Mouse (Mus musculus) brain, embryonic 14.5 days (tissue): ENCODE results near the gene Afmid. TPM values are rescaled to one million over a fixed set of nuclear protein-coding genes. Genes with fewer than 3 reads are reported as not detected.
A peak's percentile ranks its signal among the peaks of the same experiment; 100 is the strongest.
"Not testable (repeated sequence)": the region's sequence is repeated elsewhere in the genome, so short reads cannot be mapped to it uniquely, and the experiment has no call there.

Source experiments
- DNase-seq: peaks from one replicate; pipeline ENCODE4 v3.0.0-alpha.2; 2011; ENCODE audit warnings: low read depth
- CTCF ChIP-seq: fragments of 200-500 bp; IDR thresholded peaks from 2 replicates; pipeline ENCODE4 v1.5.1; 2012; ENCODE audit warnings: inconsistent platforms, mild to moderate bottlenecking, moderate library complexity, borderline replicate concordance; ENCODE audit not compliant: insufficient read depth, insufficient read length; ENCODE audit errors: extremely low read depth
- POLR2A ChIP-seq: fragments of 200-500 bp; IDR thresholded peaks from 2 replicates; pipeline ENCODE4 v1.6.1; 2012; ENCODE audit warnings: mild to moderate bottlenecking, inconsistent platforms, borderline replicate concordance; ENCODE audit not compliant: poor library complexity, insufficient read depth, insufficient read length, severe bottlenecking; ENCODE audit errors: extremely low read depth
- polyA plus RNA-seq: library from polyadenylated mRNA; depleted of rRNA; stranded (reverse); fragments of >200 nt; gene quantifications from 2 replicates; pipeline ENCODE4 v1.2.3, GENCODE M21; 2012

Gene Afmid
- polyA plus RNA-seq, 1 experiment: 4.5 TPM

DNA sequence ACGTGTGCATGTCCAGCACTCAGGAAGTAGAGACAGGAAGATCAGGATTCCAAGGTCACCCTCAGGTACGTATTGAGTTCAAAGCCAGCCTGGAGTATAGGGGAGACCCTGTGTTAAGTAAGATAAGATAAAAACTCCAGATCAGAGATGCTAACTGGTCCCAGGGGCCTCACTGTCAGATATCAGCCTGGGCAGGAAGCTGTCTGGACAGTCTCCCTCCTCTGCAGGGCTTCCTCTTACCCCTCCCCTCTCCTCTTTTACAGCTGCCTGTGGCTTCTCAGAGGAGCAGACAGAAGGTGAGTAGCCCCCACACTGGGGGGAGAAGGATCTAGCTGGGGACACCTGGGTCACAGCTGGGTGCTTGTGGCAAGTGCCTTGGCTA is 27.6 kb upstream of the Afmid start:
- TF ChIP-seq CTCF (no peak), POLR2A (no peak)
- DNase-seq: no peak

DNA sequence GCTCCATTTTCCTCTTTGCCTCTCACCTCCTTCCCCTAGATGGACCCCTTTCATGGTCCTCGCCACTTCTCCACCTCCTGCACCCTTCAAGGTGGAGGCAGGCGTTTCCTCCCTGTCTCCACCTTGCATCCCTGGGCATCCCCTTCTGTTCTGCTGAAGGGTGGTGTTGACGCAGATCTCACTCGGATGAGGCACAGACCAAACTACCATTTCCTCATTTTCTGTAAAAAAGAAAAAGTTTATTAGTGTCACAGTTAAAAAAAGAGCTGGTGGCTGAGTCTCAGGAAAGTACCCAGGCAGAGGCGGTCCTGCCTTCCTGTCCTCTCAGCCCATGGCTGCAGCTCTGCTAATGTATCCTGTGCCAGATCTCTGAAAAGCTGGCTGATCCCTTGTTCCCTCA is 26.6 kb upstream of the Afmid start:
- no peak for TF ChIP-seq POLR2A
- no peak for TF ChIP-seq CTCF
- peak; percentile 32 for DNase-seq

DNA sequence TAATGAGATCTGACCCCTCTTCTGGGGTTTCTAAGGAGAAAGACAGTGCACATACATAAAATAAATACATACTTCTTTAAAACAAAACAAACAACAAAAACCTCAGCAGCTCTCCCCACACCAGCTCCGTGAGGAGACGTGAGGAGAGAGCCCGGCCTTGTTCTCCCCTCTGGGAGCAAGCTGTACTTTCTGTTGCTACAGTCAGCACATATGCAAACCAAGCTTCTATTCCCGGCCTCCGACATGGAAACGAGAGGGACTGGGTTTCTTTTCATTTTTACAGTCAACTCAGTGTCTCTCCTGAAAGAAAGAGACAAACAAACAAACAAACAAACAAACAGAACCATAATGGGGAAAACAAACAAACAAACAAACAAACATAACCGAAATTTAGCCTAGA is 25.7 kb upstream of the Afmid start:
- no peak for DNase-seq
- TF ChIP-seq POLR2A: no peak
- no peak for TF ChIP-seq CTCF

DNA sequence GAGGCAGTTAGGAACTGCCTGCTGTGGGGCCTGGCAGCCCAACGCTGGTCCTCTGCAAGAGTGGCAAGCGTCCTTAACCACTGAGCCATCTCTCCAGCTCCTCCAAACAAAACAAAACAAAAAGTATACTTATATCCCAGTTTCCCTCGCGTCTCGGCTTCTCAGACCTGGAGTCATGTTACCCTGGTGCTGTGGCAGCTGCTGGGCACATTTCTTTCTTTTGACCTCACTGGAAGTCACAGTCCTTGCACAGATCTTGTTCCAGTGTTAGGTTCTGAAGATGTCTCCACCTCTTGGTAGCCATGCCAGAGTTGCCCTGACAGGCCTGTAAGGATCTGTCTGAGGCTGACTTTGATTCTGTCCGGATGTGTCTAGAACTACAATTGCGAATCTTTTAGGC is 24.1 kb upstream of the Afmid start:
- TF ChIP-seq POLR2A (no peak), CTCF (no peak)
- DNase-seq: no peak

DNA sequence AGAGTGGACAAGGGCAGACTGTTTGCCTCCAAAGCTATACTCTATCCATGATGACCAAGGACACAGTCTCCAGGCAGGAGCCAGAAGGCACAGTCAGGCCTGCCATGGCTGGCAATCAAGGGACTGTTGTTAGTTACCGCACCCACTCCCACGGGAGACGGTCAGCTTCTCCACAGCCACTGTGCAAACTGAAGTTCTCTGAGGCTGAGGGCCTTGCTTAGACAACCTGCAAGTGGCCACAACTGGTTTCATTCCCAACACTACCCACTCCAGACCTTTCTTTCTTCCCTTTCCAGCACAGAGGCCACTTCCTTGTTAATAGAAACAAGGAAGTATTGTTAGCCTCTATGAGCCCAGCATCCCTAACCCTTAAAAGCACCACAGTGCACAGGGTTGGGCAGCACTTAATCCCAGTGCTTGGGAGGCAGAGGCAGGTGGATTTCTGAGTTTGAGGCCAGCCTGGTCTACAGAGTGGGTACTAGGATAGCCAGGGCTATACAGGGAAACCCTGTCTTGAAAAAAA is 22.5 kb upstream of the Afmid start:
- TF ChIP-seq CTCF: no peak
- no peak for TF ChIP-seq POLR2A
- no peak for DNase-seq

DNA sequence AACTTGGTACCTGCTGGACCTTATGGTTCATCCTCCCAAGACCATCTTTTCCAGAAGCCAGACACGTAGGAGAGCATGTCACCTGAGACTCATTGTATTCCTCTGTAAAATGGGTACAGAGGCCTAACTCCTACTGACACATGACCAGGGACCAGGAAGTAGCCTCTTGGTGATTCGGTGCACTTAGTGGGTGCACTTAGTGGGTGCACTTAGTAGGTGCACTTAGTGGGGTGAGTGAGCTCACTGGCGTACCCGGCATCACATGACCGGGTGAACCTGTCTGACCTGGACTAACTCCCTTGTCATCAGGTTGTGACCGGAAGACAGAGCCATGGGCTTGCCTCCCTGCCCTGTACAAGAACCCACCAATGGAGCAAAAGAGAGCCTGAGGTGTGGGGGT is 18.9 kb upstream of the Afmid start:
- DNase-seq: no peak
- TF ChIP-seq CTCF (no peak), POLR2A (no peak)

DNA sequence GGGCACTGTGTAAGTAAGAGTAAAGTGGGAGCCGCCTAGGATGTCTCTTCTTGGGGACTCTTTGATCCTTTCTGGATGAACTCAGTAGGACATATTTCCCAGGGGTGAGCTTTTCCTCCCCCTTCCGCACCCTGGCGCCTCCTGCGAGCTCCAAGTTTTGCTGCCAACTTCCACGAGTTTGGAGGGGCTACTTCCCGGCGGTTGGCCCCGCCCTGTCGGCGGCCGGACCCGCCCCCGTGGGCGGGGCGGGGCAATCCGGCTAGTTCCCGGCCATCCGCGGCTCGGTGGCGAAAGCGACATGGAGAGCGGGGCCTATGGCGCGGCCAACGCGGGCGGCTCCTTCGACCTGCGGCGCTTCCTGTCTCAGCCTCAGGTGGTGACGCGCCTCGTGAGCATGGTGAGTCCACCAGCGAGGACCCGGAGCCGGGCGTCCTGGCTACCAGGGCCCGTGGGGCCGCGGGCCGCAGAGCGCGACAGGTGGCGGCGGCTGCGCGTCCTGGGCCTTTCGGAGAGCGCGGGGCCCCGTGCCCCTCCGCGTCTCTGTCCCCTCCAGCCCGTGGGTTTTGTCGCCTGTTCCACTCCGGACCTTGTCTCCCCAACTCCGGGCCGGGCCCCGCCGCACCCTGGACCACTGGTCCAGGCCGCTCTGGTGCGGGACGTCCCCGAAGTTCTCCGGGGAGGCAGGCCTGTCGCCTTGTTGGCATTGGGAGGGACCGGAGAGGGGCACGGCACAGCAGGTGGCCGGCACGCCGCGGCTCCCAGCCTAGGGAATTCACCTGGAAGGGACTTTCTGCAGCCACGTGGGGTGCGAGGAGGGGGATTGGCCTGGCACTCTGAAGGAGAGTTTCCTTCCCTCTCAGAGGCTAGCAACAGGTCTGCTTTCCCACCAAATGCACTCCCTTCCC is 16.1 kb upstream of the Afmid start, which contains the start of the genes Gm20708 and Syngr2:
Gm20708 (plus strand) TSS at position 262 of the 905 bp plus-strand sequence.
Syngr2 (plus strand) TSS at position 262 of the 905 bp plus-strand sequence.
- DNase-seq: peak; percentile 83
- TF ChIP-seq CTCF (no peak), POLR2A (no peak)

DNA sequence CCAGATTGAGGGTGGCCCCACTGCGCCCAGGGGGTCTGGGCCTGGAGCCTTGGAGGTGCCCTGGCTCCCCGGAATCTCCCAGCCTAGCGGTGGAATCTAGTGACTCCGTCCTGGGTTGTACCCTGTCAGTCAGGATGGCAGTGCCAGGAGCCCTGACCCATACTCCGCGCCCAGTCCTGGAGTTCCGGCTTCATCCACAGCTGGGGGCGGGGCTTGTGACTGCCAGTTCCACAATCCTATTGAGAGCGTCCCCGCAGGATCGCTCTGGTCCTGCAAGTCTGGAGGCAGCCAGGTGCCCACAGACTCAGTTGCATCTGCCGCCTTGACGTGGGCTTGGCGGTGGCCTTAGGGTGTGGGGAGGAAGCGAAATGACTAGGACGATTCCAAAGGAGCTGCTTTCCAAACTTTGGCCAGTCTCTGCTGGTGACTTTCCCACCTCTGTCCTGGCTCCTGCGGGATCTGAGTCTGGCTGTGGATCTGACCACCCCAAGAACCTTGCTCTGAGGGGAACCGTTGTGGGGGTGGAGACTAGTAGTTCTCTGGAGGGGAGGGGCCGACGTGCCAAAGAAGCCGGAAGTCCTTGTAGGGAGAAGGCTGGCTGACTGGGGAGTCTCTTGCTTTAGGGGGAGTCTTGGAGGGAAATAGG is 15.2 kb upstream of the Afmid start:
- TF ChIP-seq CTCF (peak; percentile 65), POLR2A (no peak)
- DNase-seq: peak; percentile 87

DNA sequence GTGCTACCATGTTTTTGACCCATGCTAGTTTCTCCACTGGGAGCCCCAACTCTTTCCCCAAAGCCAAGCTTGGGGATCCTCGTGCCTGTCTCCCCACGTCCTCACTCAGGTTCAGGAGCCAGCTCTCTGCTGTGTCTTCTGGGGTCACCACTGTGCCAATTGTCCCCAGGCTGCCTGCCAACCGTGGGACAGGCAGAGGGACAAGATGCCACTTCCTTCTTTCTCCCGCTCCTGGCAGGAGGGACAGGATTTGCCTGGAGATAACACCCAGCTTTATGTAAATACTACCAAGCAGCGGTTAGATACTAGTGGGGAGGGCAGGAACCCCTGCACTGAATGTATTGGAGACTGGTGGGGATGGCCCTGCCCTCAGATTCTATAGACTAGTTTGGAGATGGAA is 11.9 kb upstream of the Afmid start:
- no peak for DNase-seq
- TF ChIP-seq POLR2A: no peak
- no peak for TF ChIP-seq CTCF

DNA sequence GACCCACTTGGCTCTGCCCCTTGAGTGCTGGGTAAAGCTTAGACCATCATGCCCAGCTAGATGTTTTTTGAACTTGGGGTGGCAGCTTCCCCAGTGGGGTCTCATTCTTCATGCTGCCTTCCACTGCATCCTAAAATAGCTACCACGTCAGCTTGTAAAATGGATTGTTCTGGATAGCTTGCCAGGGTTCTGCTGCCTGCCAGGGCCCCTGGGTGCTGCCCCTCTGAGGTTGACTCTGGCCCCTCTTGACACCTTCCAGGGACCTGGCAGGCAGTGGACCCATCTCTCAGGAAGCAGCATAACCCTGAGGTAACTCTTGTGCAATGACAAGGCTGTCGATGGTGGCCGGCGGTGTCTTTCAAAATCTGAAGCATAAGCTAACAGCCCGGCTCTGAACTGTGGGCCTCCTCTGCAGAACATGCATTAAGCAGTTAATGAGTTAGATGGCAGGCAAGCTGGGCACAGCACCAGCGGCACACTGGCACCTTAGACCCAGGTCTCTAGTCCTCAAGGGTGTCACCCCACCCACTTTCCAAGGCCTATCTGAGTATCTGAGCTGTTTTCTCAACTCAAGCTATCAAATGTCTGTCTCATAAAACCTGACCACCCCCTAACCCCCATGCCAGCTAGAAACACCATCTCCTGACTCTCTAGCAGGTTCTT is 10.9 kb upstream of the Afmid start:
- TF ChIP-seq POLR2A: no peak
- TF ChIP-seq CTCF: no peak
- DNase-seq: no peak

DNA sequence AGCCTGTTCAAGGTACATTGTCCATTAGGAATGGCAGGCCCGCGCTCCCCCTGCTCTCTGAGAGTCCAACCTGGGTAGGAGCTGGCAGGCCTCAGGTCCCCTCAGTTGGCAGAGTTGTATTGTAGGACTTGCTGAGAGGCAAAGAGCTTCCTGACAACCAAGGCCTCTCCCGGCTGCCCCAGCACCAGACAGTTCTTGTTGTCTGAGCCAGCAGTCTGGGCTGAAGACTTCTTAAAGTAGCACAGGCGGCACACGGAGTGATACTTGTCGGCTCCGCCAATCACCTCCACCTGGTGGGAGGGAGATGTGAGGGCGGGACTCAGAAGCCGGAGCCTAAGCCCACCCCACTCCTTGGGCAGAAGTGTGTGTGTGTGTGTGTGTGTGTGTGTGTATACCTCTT is 9.9 kb upstream of the Afmid start:
- DNase-seq: not testable (repeated sequence)
